Mouse (Mus musculus) small intestine, adult 2 months (tissue): Measurements from ENCODE around the gene Fam189a1.

Source experiments
- CTCF ChIP-seq: fragments of 200-500 bp; IDR thresholded peaks from 2 replicates; pipeline ENCODE4 v1.5.1; 2012; ENCODE audit warnings: low read depth, mild to moderate bottlenecking, control low read depth, inconsistent platforms, low read length, moderate library complexity, mixed read lengths; ENCODE audit not compliant: insufficient replicate concordance, insufficient read length; ENCODE audit errors: extremely low read depth
- POLR2A ChIP-seq: fragments of 200-500 bp; IDR thresholded peaks from 2 replicates; pipeline ENCODE4 v1.6.1; 2012; ENCODE audit warnings: low read depth, mild to moderate bottlenecking, control low read depth, inconsistent platforms, low read length, moderate library complexity

- TF ChIP-seq POLR2A (no peak), CTCF (no peak)
Observed at GRCm38 (mm10) chr7:65010275-65010674, 146.1 kb downstream of the Fam189a1 start.
